Mouse (Mus musculus): ENCODE results near the gene Rhbdl1. TPM values are rescaled to one million over a fixed set of nuclear protein-coding genes. Genes with fewer than 3 reads are reported as not detected.

The Rhbdl1 gene
- total and polyA plus RNA-seq, 3 experiments = 0.87 to 4.8 (median 3.1) TPM

DNA sequence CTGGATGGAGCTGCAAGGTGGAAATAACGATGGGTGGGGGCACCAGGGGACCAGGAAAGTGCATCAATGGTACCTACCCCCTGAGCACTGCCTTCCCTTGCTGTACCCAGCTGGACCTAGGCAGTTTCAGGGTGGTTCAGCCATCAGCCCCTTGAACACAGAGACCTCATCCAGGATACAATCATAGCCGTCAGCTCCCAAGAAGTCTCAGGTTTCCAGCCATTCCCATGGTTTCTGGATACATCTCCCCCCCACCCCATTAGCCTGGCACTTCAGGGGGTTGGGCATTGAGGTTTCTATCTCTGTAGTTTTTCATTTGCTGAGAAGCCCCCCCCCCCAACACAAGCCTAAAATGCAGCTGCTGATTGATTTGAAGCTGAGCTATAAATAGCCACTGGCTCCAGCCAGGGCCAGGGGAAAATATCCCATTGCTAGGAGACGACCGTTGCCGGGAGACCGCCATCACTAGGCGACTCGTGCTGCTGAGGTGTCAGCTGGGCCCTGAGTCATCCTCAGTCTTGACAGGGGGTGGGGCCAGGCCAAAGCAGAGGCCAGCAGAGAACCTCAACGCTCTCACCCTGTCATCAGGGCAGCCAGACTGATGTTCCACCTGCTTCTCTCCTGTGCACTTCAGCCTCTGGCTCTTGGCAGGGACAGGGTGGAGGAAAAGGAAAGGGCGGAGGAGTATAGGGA is 34.1 kb downstream of the Rhbdl1 start:
- ATAC-seq (ENCODE audit: extremely low read depth, insufficient number of reproducible peaks, low FRiP score, poor library complexity, severe bottlenecking) (no peak), DNase-seq (ENCODE audit: low spot score) (no peak)
- Histone ChIP-seq H3K9me3 (replicated peaks) (no peaks in the 10 kb centered on the region), H3K4me3 (ENCODE audit: low read depth, low read length) (no peak overlapping the region), H3K36me3 (replicated peaks) (no peaks in the 10 kb centered on the region), H3K4me1 (ENCODE audit: insufficient read depth, low read depth, low read length) (peaks cover 7% of the 10 kb centered on the region), H3K27me3 (ENCODE audit: insufficient read depth, low read length) (peaks cover 7% of the 10 kb centered on the region; the same call in 1 of the 2 replicates)
- TF ChIP-seq TAL1 (conservative IDR thresholded peaks at IDR 0.05; ENCODE audit: low read depth, low read length) = no peak
- no peak for TF ChIP-seq POLR2AphosphoS5 (IDR thresholded peaks at IDR 0.05; ENCODE audit: insufficient replicate concordance, low read depth, low read length)
- no peak for TF ChIP-seq GATA1 (IDR thresholded peaks at IDR 0.05; ENCODE audit: borderline replicate concordance, low read length)
- TF ChIP-seq CTCF (IDR thresholded peaks at IDR 0.05; ENCODE audit: low read depth, low read length) = no peak
- TF ChIP-seq GATA2 (IDR thresholded peaks at IDR 0.05; ENCODE audit: borderline replicate concordance, low read depth, low read length) = no peak

- H3K4me3 ChIP-seq (ENCODE audit: low read depth, low read length) = no peak overlapping the region
- TF ChIP-seq GATA1 (IDR thresholded peaks at IDR 0.05; ENCODE audit: borderline replicate concordance, low read length) (no peak), POLR2AphosphoS5 (IDR thresholded peaks at IDR 0.05; ENCODE audit: insufficient replicate concordance, low read depth, low read length) (no peak), CTCF (IDR thresholded peaks at IDR 0.05; ENCODE audit: low read depth, low read length) (peak; percentile 56), TAL1 (conservative IDR thresholded peaks at IDR 0.05; ENCODE audit: low read depth, low read length) (no peak)
- no peaks in the 10 kb centered on the region for H3K9me3 ChIP-seq (replicated peaks)
- peaks cover 1% of the 10 kb centered on the region for H3K36me3 ChIP-seq (replicated peaks)
- ATAC-seq (ENCODE audit: extremely low read depth, insufficient number of reproducible peaks, low FRiP score, poor library complexity, severe bottlenecking) = peak; percentile 48; the same call in 1 of the 2 replicates
- peaks cover 7% of the 10 kb centered on the region; the same call in 1 of the 2 replicates for H3K27me3 ChIP-seq (ENCODE audit: insufficient read depth, low read length)
- peaks cover 20% of the 10 kb centered on the region for H3K4me1 ChIP-seq (ENCODE audit: insufficient read depth, low read depth, low read length)
- DNase-seq (ENCODE audit: low spot score) = peak; percentile 74
Observed at GRCm38 (mm10) chr17:25801029-25801428, 36.1 kb downstream of the Rhbdl1 start.

- H3K4me1 ChIP-seq (ENCODE audit: insufficient read depth, low read depth, low read length) = peaks cover 58% of the 10 kb centered on the region
- H3K36me3 ChIP-seq (replicated peaks) = peaks cover 32% of the 10 kb centered on the region
- no peaks in the 10 kb centered on the region for H3K27me3 ChIP-seq (ENCODE audit: insufficient read depth, low read length)
- DNase-seq (ENCODE audit: low spot score) = peak; percentile 98
- no peaks in the 10 kb centered on the region for H3K9me3 ChIP-seq (replicated peaks)
- H3K4me3 ChIP-seq (ENCODE audit: low read depth, low read length) = peak within 1 kb of the TSS; percentile 89
- TF ChIP-seq GATA1 (IDR thresholded peaks at IDR 0.05; ENCODE audit: borderline replicate concordance, low read length) = no peak
- TF ChIP-seq POLR2AphosphoS5 (IDR thresholded peaks at IDR 0.05; ENCODE audit: insufficient replicate concordance, low read depth, low read length) = no peak
- peak; percentile 83 for ATAC-seq (ENCODE audit: extremely low read depth, insufficient number of reproducible peaks, low FRiP score, poor library complexity, severe bottlenecking)
Observed at GRCm38 (mm10) chr17:25796951-25797369, 40.1 kb downstream of the Rhbdl1 start, which contains the start of gene Metrn. Metrn (minus strand) TSS chr17:25797136.

DNA sequence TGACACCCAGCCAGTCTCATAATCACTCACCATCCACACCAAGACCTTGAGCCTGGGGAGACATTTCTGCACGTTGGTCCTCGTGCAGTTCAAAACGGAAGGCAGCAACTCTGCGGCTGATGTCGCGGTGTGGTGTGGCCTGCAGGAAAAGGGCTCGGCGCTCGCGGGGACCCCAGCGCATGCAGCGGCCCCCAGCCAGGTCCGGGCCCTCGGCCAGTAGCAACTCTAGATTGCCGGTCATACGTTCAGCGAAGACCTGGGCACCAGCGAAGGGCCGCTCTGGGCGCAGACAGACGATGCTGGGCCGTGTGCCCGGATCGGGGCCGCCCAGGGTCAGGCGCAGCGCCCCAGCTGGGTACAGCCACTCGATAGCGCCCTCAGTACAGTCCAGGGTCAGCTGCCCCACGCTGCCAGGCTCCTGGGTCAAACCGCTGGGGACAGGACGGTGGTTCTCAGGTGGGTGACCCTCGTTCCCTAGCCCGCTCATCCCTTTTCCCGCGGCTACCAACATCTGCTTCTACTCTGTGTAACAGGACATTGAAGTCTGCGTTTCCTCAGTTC is 40.8 kb downstream of the Rhbdl1 start:
- H3K4me1 ChIP-seq (ENCODE audit: insufficient read depth, low read depth, low read length) = peaks cover 61% of the 10 kb centered on the region
- no peaks in the 10 kb centered on the region for H3K27me3 ChIP-seq (ENCODE audit: insufficient read depth, low read length)
- no peaks in the 10 kb centered on the region for H3K9me3 ChIP-seq (replicated peaks)
- peak overlapping the region; percentile 89 for H3K4me3 ChIP-seq (ENCODE audit: low read depth, low read length)
- TF ChIP-seq TAL1 (conservative IDR thresholded peaks at IDR 0.05; ENCODE audit: low read depth, low read length) (no peak), POLR2AphosphoS5 (IDR thresholded peaks at IDR 0.05; ENCODE audit: insufficient replicate concordance, low read depth, low read length) (no peak), GATA2 (IDR thresholded peaks at IDR 0.05; ENCODE audit: borderline replicate concordance, low read depth, low read length) (no peak), GATA1 (IDR thresholded peaks at IDR 0.05; ENCODE audit: borderline replicate concordance, low read length) (no peak), CTCF (IDR thresholded peaks at IDR 0.05; ENCODE audit: low read depth, low read length) (no peak)
- DNase-seq (ENCODE audit: low spot score) = peak; percentile 32
- no peak for ATAC-seq (ENCODE audit: extremely low read depth, insufficient number of reproducible peaks, low FRiP score, poor library complexity, severe bottlenecking)
- H3K36me3 ChIP-seq (replicated peaks) = peaks cover 34% of the 10 kb centered on the region

DNA sequence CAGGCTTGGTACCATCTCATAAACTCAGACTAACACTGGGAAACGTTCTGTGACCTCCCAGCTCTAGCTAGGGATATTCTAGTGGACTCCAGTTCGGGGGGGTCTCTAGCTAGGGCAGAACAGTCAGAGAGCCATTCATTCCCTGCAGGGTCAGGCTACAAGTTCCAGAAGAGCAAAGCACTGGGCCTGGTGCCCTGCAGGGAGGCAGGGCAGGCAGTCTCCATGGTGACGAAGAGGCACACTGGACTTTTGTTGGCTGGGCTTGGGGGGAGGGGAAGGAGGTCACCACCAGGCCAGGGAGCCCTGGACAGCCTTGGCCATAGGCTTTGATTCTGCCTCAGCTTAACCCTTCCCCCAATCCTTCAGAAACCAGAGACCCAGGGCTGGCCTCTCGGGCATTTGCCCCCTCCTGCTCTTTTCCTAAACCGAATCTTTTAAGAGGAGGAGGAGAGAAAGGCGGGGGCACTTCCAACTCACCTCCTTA is 41.4 kb downstream of the Rhbdl1 start, which contains the start of gene AC134908.4:
Gene AC134908.4 (minus strand): TSS at position 51 of the 484 bp plus-strand sequence.
- ATAC-seq (ENCODE audit: extremely low read depth, insufficient number of reproducible peaks, low FRiP score, poor library complexity, severe bottlenecking) = no peak
- TF ChIP-seq GATA2 (IDR thresholded peaks at IDR 0.05; ENCODE audit: borderline replicate concordance, low read depth, low read length) = no peak
- no peak for TF ChIP-seq CTCF (IDR thresholded peaks at IDR 0.05; ENCODE audit: low read depth, low read length)
- no peak for TF ChIP-seq GATA1 (IDR thresholded peaks at IDR 0.05; ENCODE audit: borderline replicate concordance, low read length)
- TF ChIP-seq TAL1 (conservative IDR thresholded peaks at IDR 0.05; ENCODE audit: low read depth, low read length) = no peak
- TF ChIP-seq POLR2AphosphoS5 (IDR thresholded peaks at IDR 0.05; ENCODE audit: insufficient replicate concordance, low read depth, low read length) = no peak
- Histone ChIP-seq H3K27me3 (ENCODE audit: insufficient read depth, low read length) (no peaks in the 10 kb centered on the region), H3K4me1 (ENCODE audit: insufficient read depth, low read depth, low read length) (peaks cover 64% of the 10 kb centered on the region), H3K36me3 (replicated peaks) (peaks cover 39% of the 10 kb centered on the region), H3K4me3 (ENCODE audit: low read depth, low read length) (peak within 1 kb of the TSS; percentile 89), H3K9me3 (replicated peaks) (no peaks in the 10 kb centered on the region)
- DNase-seq (ENCODE audit: low spot score) = no peak

DNA sequence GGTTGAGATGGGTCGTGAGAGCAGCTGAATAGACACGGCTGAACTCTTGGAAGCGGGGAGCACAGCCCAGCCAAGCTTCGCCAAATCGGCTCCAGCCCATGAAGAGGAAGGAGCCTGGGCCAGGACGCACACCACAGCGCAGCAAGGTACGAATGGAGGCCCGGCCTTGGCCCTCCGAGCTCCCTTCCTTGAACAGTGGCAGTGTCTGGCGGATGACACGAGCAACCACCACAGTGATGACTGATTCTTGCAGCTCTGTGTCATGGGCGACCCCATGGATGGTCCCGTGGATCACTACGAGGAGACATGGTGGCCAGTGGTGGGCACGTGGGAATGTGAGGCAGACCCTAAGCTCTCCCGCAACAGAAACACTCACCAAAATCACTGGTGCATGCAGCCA is 42.1 kb downstream of the Rhbdl1 start:
- Histone ChIP-seq H3K9me3 (replicated peaks) (no peaks in the 10 kb centered on the region), H3K36me3 (replicated peaks) (peaks cover 46% of the 10 kb centered on the region), H3K4me3 (ENCODE audit: low read depth, low read length) (peak overlapping the region; percentile 25; the same call in 1 of the 2 replicates), H3K27me3 (ENCODE audit: insufficient read depth, low read length) (no peaks in the 10 kb centered on the region), H3K4me1 (ENCODE audit: insufficient read depth, low read depth, low read length) (peaks cover 63% of the 10 kb centered on the region)
- TF ChIP-seq GATA1 (IDR thresholded peaks at IDR 0.05; ENCODE audit: borderline replicate concordance, low read length) (no peak), TAL1 (conservative IDR thresholded peaks at IDR 0.05; ENCODE audit: low read depth, low read length) (no peak), GATA2 (IDR thresholded peaks at IDR 0.05; ENCODE audit: borderline replicate concordance, low read depth, low read length) (no peak), POLR2AphosphoS5 (IDR thresholded peaks at IDR 0.05; ENCODE audit: insufficient replicate concordance, low read depth, low read length) (no peak), CTCF (IDR thresholded peaks at IDR 0.05; ENCODE audit: low read depth, low read length) (no peak)
- DNase-seq (ENCODE audit: low spot score) = no peak
- no peak for ATAC-seq (ENCODE audit: extremely low read depth, insufficient number of reproducible peaks, low FRiP score, poor library complexity, severe bottlenecking)
